Mouse (Mus musculus) neural tube, embryonic 15.5 days (tissue): ENCODE measurements around the gene AU040320. TPM values are rescaled to one million over a fixed set of nuclear protein-coding genes. Genes with fewer than 3 reads are reported as not detected.

Experiments used
- ATAC-seq: fragments of 200-750 bp; cut with Nextera tagmentation; 2 replicates; pipeline ENCODE4 v1.8.0; 2017; ENCODE audit warnings: mild to moderate bottlenecking, moderate TSS enrichment, moderate library complexity; ENCODE audit not compliant: low FRiP score
- H3K27ac ChIP-seq: fragments of 300-500 bp; sonication (generic); replicated peaks from 2 replicates; pipeline ENCODE4 v1.5.1; 2015; ENCODE audit warnings: mild to moderate bottlenecking, inconsistent platforms
- H3K27me3 ChIP-seq: fragments of 300-500 bp; sonication (generic); replicated peaks from 2 replicates; pipeline ENCODE4 v1.6.1; 2015; ENCODE audit warnings: inconsistent platforms
- H3K36me3 ChIP-seq: fragments of 300-500 bp; sonication (generic); 2 replicates; pipeline ENCODE4 v1.6.1; 2015; ENCODE audit warnings: inconsistent platforms
- H3K4me1 ChIP-seq: fragments of 300-500 bp; sonication (generic); 2 replicates; pipeline ENCODE4 v1.6.1; 2015; ENCODE audit warnings: inconsistent platforms
- H3K4me2 ChIP-seq: fragments of 300-500 bp; sonication (generic); 2 replicates; pipeline ENCODE4 v1.6.1; 2015; ENCODE audit warnings: inconsistent platforms, mild to moderate bottlenecking, moderate library complexity
- H3K4me3 ChIP-seq: fragments of 300-500 bp; sonication (generic); replicated peaks from 2 replicates; pipeline ENCODE4 v1.5.1; 2015; ENCODE audit warnings: mild to moderate bottlenecking, inconsistent platforms
- H3K9ac ChIP-seq: fragments of 300-500 bp; sonication (generic); replicated peaks from 2 replicates; pipeline ENCODE4 v1.6.1; 2015; ENCODE audit warnings: mild to moderate bottlenecking, inconsistent platforms
- H3K9me3 ChIP-seq: fragments of 300-500 bp; sonication (generic); replicated peaks from 2 replicates; pipeline ENCODE4 v1.6.1; 2016; ENCODE audit warnings: inconsistent platforms
- WGBS: fragments of 180-500 bp; shearing (Covaris S2); methylation state at CpG from one replicate; pipeline ENCODE4 v1.1.7; 2015; ENCODE audit warnings: mixed read lengths; 5-methylcytosine and 5-hydroxymethylcytosine counted together
- polyA plus RNA-seq: library from polyadenylated mRNA; unstranded; fragments of >200 nt; fragmentation: Nextera tagmentation; extraction: Ambion mirVana; gene quantifications from 2 replicates; pipeline ENCODE4 v1.2.1, GENCODE M21; 2015

Gene AU040320
- 33.5 and 41.7 TPM in 2 replicates for polyA plus RNA-seq

DNA sequence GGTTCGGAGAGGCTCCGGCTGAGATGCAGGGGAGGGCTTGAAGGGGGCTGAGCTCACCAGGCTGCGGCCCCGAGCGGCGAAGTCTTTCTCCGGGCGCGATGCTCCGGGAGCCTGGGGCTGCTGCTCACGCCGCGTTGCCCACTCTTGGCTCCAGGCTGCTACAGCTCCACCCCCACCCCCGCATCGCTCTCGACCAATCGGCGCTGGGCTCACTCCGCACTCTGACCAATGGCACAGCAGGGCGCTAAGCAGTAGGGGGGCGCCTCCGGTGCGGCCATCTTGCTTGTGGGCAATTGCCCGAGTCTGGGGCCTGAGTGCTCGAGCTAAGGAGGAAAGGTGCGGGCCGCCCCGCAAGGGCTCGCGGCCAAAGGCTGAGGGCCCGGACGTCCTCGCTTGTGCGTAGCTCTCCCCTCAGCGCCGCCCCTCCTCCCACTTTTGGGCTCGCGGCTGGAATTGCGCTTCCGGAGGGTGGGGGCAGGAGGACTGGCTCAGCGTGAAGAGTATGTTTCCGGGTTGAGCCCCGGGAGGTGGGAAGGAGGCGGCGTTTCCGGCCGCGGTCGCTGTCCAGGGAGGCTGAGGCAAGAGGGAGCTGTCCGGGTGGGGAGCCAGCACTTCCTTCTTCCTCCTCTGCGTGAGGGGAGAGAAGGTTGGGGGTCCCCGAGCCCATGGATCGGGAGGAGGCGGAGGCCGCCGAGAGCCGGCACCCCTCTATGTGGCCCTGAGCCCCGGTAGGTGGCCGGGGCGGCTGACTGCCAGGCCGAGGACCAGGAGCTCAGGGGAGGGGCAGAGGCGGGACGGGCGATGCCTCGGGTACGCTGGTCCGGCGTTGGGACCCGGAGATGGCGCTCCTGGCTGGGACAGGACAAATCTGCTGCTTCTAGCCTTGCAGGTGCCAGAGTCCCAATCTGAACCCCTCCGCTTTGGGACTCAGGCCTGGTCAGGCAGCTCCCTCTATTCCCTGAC, at the start of gene AU040320, which contains the start of gene Ncdn:
Gene AU040320, plus strand, starts transcription at position 277 of the 963 bp plus-strand sequence.
Gene Ncdn, minus strand, starts transcription at position 171 of the 963 bp plus-strand sequence.
- under 1% methylated on average over 59 of the region's 71 CpGs for WGBS
- peaks cover 20% of the 10 kb centered on the region for H3K36me3 ChIP-seq
- no peaks in the 10 kb centered on the region for H3K9me3 ChIP-seq
- ATAC-seq, result peak; percentile 97
- H3K27ac ChIP-seq, result peak within 1 kb of the TSS; percentile 99
- H3K4me2 ChIP-seq, result peak within 1 kb of the TSS; percentile 70
- H3K4me1 ChIP-seq, result peaks cover 55% of the 10 kb centered on the region
- no peaks in the 10 kb centered on the region for H3K27me3 ChIP-seq
- peak within 1 kb of the TSS; percentile 65 for H3K4me3 ChIP-seq
- H3K9ac ChIP-seq, result peak within 1 kb of the TSS; percentile 87

DNA sequence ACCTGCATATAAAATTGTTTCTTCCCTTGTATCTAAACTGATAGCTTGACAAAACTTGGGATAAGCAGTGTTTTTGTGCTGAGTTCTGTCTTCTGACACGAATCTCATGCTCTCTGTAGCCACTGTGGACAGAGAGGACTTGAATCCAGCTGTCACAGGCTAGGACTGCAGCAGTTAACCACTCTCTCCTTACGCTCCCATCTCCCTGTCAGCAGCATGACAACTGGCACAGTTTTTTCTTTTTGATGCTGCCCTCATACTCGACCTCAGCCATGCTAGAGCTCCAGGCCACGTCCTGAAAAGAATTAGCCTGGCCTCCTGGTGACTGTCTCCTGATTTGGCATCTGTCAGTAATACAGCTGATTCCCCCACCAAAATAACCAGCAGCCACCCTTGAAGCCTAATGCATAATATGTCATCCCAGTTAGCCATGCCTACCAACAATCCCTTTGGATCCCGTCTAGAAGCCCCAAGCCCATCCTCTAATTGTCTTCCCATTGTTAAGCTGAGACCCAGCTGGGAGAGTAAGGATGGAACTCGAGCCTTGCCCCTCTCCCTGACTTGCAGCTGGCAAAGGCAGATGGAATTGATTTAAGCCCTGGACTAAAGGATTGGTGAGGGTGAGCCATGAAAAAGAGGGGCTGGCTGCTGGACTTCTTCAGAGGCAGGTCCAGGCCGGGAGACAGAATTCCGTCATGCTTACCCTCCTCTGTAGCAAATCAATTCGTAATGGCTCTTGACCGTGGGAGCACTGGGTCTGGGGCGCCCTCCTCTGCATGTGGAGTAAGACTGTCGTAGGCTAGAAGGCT, 46.5 kb upstream of the AU040320 start:
- no peak overlapping the region for H3K27ac ChIP-seq
- H3K36me3 ChIP-seq, result peaks cover 73% of the 10 kb centered on the region
- no peak for ATAC-seq
- H3K27me3 ChIP-seq, result no peaks in the 10 kb centered on the region
- H3K4me1 ChIP-seq, result no peaks in the 10 kb centered on the region
- no peak overlapping the region for H3K4me2 ChIP-seq
- WGBS, result 33% methylated on average over 12 of the region's 12 CpGs
- H3K4me3 ChIP-seq, result no peak overlapping the region
- H3K9me3 ChIP-seq, result no peaks in the 10 kb centered on the region
- H3K9ac ChIP-seq, result no peak overlapping the region

DNA sequence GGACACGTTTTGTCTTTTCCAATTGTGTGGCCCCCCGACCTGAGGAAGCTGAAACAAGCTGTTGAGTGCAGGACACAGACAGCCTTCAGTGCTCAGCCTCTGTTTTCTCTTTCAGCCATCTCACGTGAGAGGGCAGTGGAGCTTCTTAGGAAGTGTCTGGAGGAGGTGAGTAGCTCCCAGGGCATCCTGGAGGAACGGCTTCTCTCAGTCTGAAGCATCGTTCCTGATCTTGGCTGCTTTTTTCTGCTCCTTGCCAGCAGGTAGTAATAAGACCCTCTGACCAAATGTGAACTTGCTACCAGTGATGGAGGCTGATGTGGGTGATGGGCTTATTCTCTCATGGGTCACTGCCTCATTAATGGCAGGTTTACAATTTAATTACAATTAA, 45.9 kb upstream of the AU040320 start:
- no peaks in the 10 kb centered on the region for H3K9me3 ChIP-seq
- H3K27me3 ChIP-seq, result no peaks in the 10 kb centered on the region
- H3K9ac ChIP-seq, result no peak overlapping the region
- no peaks in the 10 kb centered on the region for H3K4me1 ChIP-seq
- no peak for ATAC-seq
- H3K4me3 ChIP-seq, result no peak overlapping the region
- no peak overlapping the region for H3K27ac ChIP-seq
- WGBS, result 22% methylated on average over 5 of the region's 5 CpGs
- peaks cover 74% of the 10 kb centered on the region for H3K36me3 ChIP-seq
- H3K4me2 ChIP-seq, result no peak overlapping the region

DNA sequence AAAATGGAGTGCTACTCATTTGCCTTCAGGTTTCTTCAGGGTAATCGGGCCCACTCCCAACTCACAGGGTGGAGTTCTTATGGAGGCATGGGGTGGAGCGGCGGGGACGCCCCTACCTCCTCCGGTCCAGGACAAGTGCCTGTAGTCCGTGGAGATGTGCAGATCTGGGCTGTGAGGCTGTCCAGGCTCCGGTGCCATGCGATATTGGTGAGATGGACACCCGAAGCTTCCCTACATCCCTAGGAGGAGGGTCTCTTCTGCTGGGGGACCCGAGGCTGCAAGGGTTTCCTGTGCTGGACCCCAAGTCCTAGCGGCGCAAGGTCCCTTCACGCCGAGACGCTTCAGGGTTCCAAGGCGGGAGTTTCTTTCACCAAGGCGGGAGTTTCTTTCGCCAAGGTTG, 21.2 kb upstream of the AU040320 start:
- no peak overlapping the region for H3K4me3 ChIP-seq
- H3K27me3 ChIP-seq, result peaks cover 80% of the 10 kb centered on the region
- no peaks in the 10 kb centered on the region for H3K36me3 ChIP-seq
- no peaks in the 10 kb centered on the region for H3K9me3 ChIP-seq
- H3K4me1 ChIP-seq, result peaks cover 25% of the 10 kb centered on the region
- ATAC-seq, result no peak
- WGBS, result 2% methylated on average over 18 of the region's 18 CpGs
- peak overlapping the region; percentile 19; the same call in 1 of the 2 replicates for H3K4me2 ChIP-seq
- no peak overlapping the region for H3K9ac ChIP-seq
- no peak overlapping the region for H3K27ac ChIP-seq

DNA sequence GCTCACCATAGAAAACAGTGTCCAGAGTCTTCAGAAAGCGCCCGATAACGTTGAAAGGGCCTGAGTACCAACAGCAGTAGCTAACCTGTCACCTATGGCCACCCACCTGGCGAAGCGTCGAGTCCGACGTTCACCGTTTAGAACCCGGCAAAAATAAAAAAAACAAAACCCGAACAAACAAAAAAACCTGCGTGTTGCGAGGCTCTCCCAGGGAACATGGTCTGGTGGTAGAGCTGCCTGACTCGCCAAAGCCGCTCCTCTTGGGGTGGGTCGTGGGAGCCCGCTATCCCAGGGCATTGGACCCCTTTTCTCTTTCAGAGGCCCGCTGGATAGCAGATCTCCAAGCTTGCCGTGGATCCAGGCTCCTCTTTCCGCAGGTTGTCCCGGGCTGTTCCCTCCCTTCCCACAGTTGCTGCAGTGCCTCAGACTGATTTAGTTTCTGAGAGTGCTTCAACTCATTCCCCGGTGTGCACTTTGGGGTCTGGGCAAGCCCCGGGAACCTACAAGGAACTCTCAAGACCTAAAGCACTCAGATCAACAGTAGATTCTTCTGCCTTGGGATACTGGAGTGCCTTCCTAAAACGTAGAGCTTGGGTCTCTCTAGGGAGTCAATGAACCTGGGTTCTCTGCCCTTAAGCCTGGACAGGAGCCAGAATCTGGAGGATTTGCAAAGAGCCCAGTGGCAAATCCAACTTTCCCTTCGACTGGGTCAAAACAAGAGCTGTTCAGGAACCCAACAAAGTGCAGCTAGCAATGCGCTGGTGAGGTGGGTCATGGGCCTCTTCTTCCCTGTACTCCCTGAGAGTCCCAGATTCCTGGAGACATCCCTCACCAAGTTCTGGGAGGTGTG, 20.6 kb upstream of the AU040320 start:
- Histone ChIP-seq H3K9ac (no peak overlapping the region), H3K36me3 (no peaks in the 10 kb centered on the region), H3K4me1 (peaks cover 25% of the 10 kb centered on the region), H3K9me3 (no peaks in the 10 kb centered on the region), H3K27me3 (peaks cover 86% of the 10 kb centered on the region), H3K27ac (no peak overlapping the region), H3K4me2 (peak overlapping the region; percentile 19; the same call in 1 of the 2 replicates), H3K4me3 (no peak overlapping the region)
- ATAC-seq, result no peak
- WGBS, result 6% methylated on average over 26 of the region's 26 CpGs

DNA sequence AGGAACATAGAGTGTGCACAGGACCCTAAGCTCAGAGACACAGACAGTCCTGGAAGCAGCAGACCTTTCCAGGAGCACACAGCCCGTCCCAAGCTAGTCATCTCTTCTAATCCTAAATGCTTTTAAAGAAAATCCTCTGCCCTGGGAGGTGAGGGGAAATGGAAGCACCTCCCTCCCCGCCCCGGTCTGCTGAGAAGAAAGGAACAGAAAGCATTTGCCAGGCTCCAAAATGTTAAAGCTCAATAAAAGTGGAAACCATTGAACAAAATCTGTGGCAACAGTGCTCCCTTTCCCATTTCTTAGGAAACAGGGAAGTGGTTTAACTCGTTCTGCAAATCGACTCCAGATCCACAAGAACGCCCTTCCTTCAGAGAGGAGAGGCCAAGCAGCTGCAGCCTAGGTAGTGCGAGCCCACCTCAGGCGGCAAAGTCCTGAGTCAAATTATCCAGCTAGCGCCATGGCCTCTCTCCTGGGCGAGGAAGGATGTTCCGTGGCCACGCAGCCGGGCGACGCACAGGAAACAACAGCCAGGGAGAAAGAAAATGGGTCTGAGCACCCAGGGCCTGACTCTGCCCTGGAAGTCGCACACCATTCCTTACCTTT, 19.2 kb upstream of the AU040320 start:
- H3K4me2 ChIP-seq, result no peak overlapping the region
- 4% methylated on average over 16 of the region's 16 CpGs for WGBS
- H3K27ac ChIP-seq, result no peak overlapping the region
- H3K9me3 ChIP-seq, result no peaks in the 10 kb centered on the region
- H3K36me3 ChIP-seq, result no peaks in the 10 kb centered on the region
- H3K4me1 ChIP-seq, result peaks cover 25% of the 10 kb centered on the region
- no peak for ATAC-seq
- no peak overlapping the region for H3K9ac ChIP-seq
- H3K4me3 ChIP-seq, result 0 out of 2 replicates have a peak overlapping the region, but pooled peaks have one; percentile 3
- peaks cover 95% of the 10 kb centered on the region for H3K27me3 ChIP-seq

DNA sequence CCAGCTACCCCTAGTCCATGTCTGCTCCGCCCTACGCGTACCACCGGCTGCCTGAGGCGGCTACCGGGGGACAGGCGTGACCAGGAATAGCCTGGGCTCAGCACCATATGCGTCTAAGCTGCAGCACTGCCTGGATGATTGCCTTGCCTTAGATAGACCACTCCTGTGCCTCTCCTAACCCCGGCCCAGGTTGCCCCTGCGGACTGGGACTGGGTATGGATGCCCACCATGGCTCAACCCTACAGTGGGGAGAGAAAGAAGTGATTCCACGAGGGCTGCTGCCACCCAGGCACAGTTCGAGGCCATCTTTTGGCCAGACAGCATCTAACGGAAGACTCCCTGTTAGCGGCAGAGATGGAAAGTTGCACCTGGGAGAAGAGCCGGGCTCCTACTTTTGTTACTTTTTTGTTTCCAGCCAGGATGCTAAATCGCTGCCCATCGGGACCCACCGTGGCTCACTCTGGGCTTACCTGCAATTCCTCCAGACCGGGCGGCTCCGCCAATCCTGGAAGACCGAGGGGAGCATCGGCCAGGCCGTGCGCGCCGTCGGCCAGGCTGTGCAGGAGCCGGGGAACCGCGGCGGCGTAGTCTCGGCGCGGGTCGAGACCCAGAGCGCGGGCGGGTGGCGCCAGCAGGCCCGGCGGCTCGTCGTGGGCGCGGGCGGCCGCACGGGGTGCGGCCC, 18.5 kb upstream of the AU040320 start:
- WGBS, result 3% methylated on average over 51 of the region's 51 CpGs
- H3K27me3 ChIP-seq, result peaks cover 95% of the 10 kb centered on the region
- H3K9ac ChIP-seq, result no peak overlapping the region
- H3K27ac ChIP-seq, result no peak overlapping the region
- no peaks in the 10 kb centered on the region for H3K9me3 ChIP-seq
- no peaks in the 10 kb centered on the region for H3K36me3 ChIP-seq
- no peak for ATAC-seq
- peaks cover 25% of the 10 kb centered on the region for H3K4me1 ChIP-seq
- peak overlapping the region; percentile 29 for H3K4me3 ChIP-seq
- H3K4me2 ChIP-seq, result peak overlapping the region; percentile 54

DNA sequence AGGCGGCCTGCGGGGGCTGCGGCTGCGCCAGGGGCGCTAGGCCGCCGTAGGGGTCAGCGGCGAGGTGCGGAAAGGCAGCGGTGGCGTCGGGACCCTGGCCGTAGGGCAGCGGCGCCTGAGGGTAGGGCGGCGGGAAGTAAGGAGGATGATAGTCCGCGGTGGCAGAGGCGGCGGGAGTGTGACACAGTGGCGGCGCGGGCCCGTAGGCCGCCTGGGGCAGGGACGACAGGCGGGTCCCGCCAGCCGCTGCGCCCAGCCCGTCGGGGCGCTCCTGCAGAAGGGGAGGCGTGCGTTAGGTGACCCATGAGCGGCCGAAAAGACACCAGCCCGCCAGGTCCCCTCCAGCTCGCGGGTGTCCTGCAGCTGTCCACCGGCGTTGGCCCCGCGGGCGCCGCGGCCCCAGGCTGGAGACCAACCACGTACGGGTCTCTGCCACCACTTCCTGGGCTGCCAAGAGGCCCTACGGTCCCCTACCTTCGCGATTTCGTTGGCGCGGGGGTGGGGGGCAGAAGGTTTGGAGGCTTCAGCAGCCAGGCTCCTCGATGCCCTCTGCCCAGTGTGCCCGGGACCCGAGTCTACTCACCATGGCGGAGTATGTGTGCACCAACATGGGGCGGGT, 17.9 kb upstream of the AU040320 start:
- Histone ChIP-seq H3K9ac (no peak overlapping the region), H3K27me3 (peaks cover 91% of the 10 kb centered on the region), H3K4me1 (peaks cover 25% of the 10 kb centered on the region), H3K36me3 (no peaks in the 10 kb centered on the region), H3K4me2 (peak overlapping the region; percentile 54), H3K9me3 (no peaks in the 10 kb centered on the region), H3K27ac (no peak overlapping the region), H3K4me3 (peak overlapping the region; percentile 29)
- 2% methylated on average over 58 of the region's 62 CpGs for WGBS
- no peak for ATAC-seq

DNA sequence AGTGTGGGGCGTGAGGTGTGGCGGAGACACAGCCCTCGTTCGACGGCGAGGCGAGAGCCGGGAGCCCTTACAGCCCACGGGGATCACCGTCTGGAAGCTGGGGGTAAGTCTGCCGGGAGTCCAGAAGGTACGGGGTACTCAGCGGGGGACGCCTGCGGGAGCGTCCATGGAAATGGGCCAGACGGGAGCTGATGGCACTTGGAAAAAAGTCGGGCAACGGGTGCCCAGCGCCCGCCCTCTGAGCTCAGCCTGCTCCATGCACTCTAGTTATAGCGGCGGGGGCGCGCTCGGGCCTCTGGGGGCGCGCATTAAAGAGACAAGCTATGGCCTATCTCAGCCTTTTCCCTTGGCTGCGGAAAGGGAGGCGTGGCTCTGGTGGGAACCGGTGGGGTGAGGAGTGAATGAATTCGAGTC, 17.3 kb upstream of the AU040320 start, which contains the start of gene Tfap2e:
Gene Tfap2e, minus strand, starts transcription at position 240 of the 414 bp plus-strand sequence.
- ATAC-seq, result no peak
- Histone ChIP-seq H3K9ac (peak within 1 kb of the TSS; percentile 14; the same call in 1 of the 2 replicates), H3K36me3 (no peaks in the 10 kb centered on the region), H3K27ac (no peak within 1 kb of the TSS), H3K4me3 (peak within 1 kb of the TSS; percentile 29), H3K9me3 (no peaks in the 10 kb centered on the region), H3K27me3 (peaks cover 88% of the 10 kb centered on the region), H3K4me2 (peak within 1 kb of the TSS; percentile 54), H3K4me1 (peaks cover 25% of the 10 kb centered on the region)
- 2% methylated on average over 32 of the region's 32 CpGs for WGBS
